29 mouse cellular contexts compared by ENCODE assay signal in the genomic region with DNA sequence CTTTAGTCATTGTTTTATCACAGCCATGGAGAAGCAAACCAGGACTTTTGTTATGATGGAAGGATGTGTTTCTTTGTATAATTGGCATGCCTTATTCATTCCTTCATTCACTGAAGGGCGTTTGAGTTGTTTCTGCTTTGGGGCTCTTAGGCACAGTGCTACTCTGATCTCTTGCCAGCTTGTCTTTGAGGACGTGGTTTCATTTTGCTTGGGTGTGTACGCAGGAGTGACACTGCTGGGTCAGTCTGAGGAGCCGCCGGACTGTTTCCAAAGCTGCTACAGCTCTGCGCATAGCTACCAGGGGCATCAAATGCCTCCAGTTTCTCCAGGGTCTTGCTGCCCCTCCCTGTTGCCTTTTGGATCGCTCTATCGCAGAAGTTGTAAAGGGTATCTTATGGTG.
DNase-seq lines count a peak whose midpoint lies in the region; ATAC-seq and TF ChIP-seq lines count a peak whose summit lies in the region.
"Had no signal": no experiment of that assay in that cellular context is flagged by ENCODE, and none has a peak within 500 bp of the region (broad histone marks: within the 10 kb centered on the region; RNA-seq: fewer than 3 reads in every experiment).

No protein-coding gene starts in this region.

- no peaks in the 10 kb centered on the region for H3K9me3 ChIP-seq in lung, embryonic 14.5 days (ENCODE audit: low read depth, low read length)
- no peaks in the 10 kb centered on the region for H3K9me3 ChIP-seq in lung, embryonic 15.5 days
- H3K9me3 ChIP-seq in kidney, embryonic 14.5 days (ENCODE audit: control insufficient read depth, low read length), result no peaks in the 10 kb centered on the region
- H3K9me3 ChIP-seq: embryonic facial prominence, embryonic 12.5 days; limb, embryonic 15.5 days; liver, embryonic 13.5 days had no signal

- no peak for ATAC-seq in lung, embryonic 14.5 days (ENCODE audit: insufficient read depth)
- ATAC-seq in lung, embryonic 15.5 days (ENCODE audit: borderline replicate concordance, extremely low read depth, low FRiP score, low TSS enrichment), result 0 out of 2 replicates have a peak, but pooled peaks have one; percentile 74
- ATAC-seq in kidney, embryonic 14.5 days (ENCODE audit: low FRiP score, low TSS enrichment), result no peak
- ATAC-seq: activated CD4-positive, CD25-positive, alpha-beta regulatory T cell, adult 4 months; forebrain, embryonic 14.5 days; hindbrain, embryonic 16.5 days had no signal

- no peak for DNase-seq in gastrocnemius, adult 2 months
- no peak for DNase-seq in gastrocnemius, postnatal 36 days
- peak; percentile 17 for DNase-seq in lung, embryonic 14.5 days
- peak; percentile 65 for DNase-seq in lung, postnatal 25 days (ENCODE audit: low spot score)
- DNase-seq in layer of hippocampus, adult 2 months (ENCODE audit: low spot score in 2 of 2), result no peak
- DNase-seq: B cell, adult 2 months; cerebellum, adult 11-12 months; cerebellum, adult 9-11 months; embryo, embryonic 11 days; gastrocnemius, postnatal 25 days; heart, postnatal 14 days; kidney, adult 18-20 months; left cerebral cortex, postnatal 4 days; liver, embryonic 13.5 days; midbrain, embryonic 14.5 days; right cerebral cortex, postnatal 4 days; thymus, adult 18-20 months; thymus, postnatal 25 days had no signal

- H3K36me3 ChIP-seq in lung, embryonic 14.5 days (ENCODE audit: insufficient read depth), result no peaks in the 10 kb centered on the region
- H3K36me3 ChIP-seq in lung, embryonic 15.5 days, result no peaks in the 10 kb centered on the region
- no peaks in the 10 kb centered on the region for H3K36me3 ChIP-seq in kidney, embryonic 14.5 days (ENCODE audit: control insufficient read depth, insufficient read depth, low read length)
- H3K36me3 ChIP-seq: embryonic facial prominence, embryonic 12.5 days; heart, embryonic 13.5 days; limb, embryonic 15.5 days; liver, embryonic 13.5 days had no signal

- no peak overlapping the region for H3K4me2 ChIP-seq in lung, embryonic 14.5 days
- no peak overlapping the region for H3K4me2 ChIP-seq in lung, embryonic 15.5 days
- no peak overlapping the region for H3K4me2 ChIP-seq in kidney, embryonic 14.5 days (replicated peaks; ENCODE audit: low read depth, low read length)
- H3K4me2 ChIP-seq: embryonic facial prominence, embryonic 12.5 days; heart, embryonic 13.5 days; limb, embryonic 15.5 days; liver, embryonic 13.5 days had no signal

- intact Hi-C loops in gastrocnemius, adult 2 months (cut with DNase I), result no loop called here
- intact Hi-C loops in gastrocnemius, postnatal 36 days (cut with DNase I), result no loop called here

- 61% methylated on average over 8 of the region's 8 CpGs for WGBS in lung, embryonic 14.5 days
- WGBS in lung, embryonic 15.5 days, result 60% methylated on average over 8 of the region's 8 CpGs
- WGBS in kidney, embryonic 14.5 days, result 91% methylated on average over 8 of the region's 8 CpGs

- no peak for TF ChIP-seq CTCF in gastrocnemius, adult 2 months (IDR thresholded peaks at IDR 0.05)
- no peak for TF ChIP-seq CTCF in lung, embryonic 14.5 days (IDR thresholded peaks at IDR 0.05; ENCODE audit: low read depth)
- no peak for TF ChIP-seq CTCF in layer of hippocampus, adult 2 months (conservative IDR thresholded peaks at IDR 0.05)

- no peaks in the 10 kb centered on the region for H3K27me3 ChIP-seq in lung, embryonic 14.5 days (ENCODE audit: insufficient read depth, low read length)
- H3K27me3 ChIP-seq in lung, embryonic 15.5 days, result no peaks in the 10 kb centered on the region
- H3K27me3 ChIP-seq in kidney, embryonic 14.5 days (ENCODE audit: control insufficient read depth, insufficient read depth, low read length), result no peaks in the 10 kb centered on the region
- H3K27me3 ChIP-seq: CH12.LX; embryonic facial prominence, embryonic 12.5 days; heart, embryonic 13.5 days; limb, embryonic 15.5 days; liver, embryonic 13.5 days had no signal

- no peaks in the 10 kb centered on the region for H3K4me1 ChIP-seq in lung, embryonic 14.5 days (ENCODE audit: insufficient read depth)
- 0 out of 2 replicates have a peak, but pooled peaks cover 3% of the 10 kb centered on the region for H3K4me1 ChIP-seq in lung, embryonic 15.5 days
- H3K4me1 ChIP-seq in kidney, embryonic 14.5 days (ENCODE audit: control insufficient read depth, insufficient read depth, low read length), result no peaks in the 10 kb centered on the region
- H3K4me1 ChIP-seq: liver, embryonic 13.5 days had no signal

- H3K4me3 ChIP-seq in gastrocnemius, adult 2 months, result no peak overlapping the region
- no peak overlapping the region for H3K4me3 ChIP-seq in lung, embryonic 14.5 days (ENCODE audit: low read depth, low read length)
- H3K4me3 ChIP-seq in lung, embryonic 15.5 days, result no peak overlapping the region
- H3K4me3 ChIP-seq in layer of hippocampus, adult 2 months, result no peak overlapping the region
- H3K4me3 ChIP-seq in kidney, embryonic 14.5 days (ENCODE audit: low read length), result no peak overlapping the region
- H3K4me3 ChIP-seq: embryonic facial prominence, embryonic 12.5 days; heart, embryonic 13.5 days; limb, embryonic 15.5 days; liver, embryonic 13.5 days had no signal

- no peak overlapping the region for H3K9ac ChIP-seq in lung, embryonic 14.5 days
- H3K9ac ChIP-seq in lung, embryonic 15.5 days, result no peak overlapping the region
- H3K9ac ChIP-seq in kidney, embryonic 14.5 days (ENCODE audit: low read depth, low read length), result no peak overlapping the region
- H3K9ac ChIP-seq: embryonic facial prominence, embryonic 12.5 days; heart, embryonic 13.5 days; limb, embryonic 15.5 days; liver, embryonic 13.5 days had no signal

- H3K27ac ChIP-seq in gastrocnemius, adult 2 months, result peak overlapping the region; percentile 74
- H3K27ac ChIP-seq in lung, embryonic 14.5 days (ENCODE audit: low read depth), result no peak overlapping the region
- no peak overlapping the region for H3K27ac ChIP-seq in lung, embryonic 15.5 days
- H3K27ac ChIP-seq in layer of hippocampus, adult 2 months, result no peak overlapping the region
- H3K27ac ChIP-seq in kidney, embryonic 14.5 days (ENCODE audit: low read depth, low read length), result no peak overlapping the region
- H3K27ac ChIP-seq: embryonic facial prominence, embryonic 12.5 days; limb, embryonic 15.5 days; liver, embryonic 13.5 days; macrophage; stomach, postnatal 0 days had no signal

Comparison
In these comparisons a context has a peak if more than half of its experiments do, and no peak if none do; other contexts are left out.
1. DNase-seq: peak in lung, embryonic 14.5 days (single experiment) and lung, postnatal 25 days (single experiment); none in gastrocnemius, adult 2 months (single experiment), gastrocnemius, postnatal 36 days (0 of 2) and layer of hippocampus, adult 2 months (0 of 2).